Mouse (Mus musculus) olfactory bulb, adult 2 months (tissue): ENCODE measurements at regions not wholly inside any gene's neighbourhood (a gene's known extent, or its start where the extent isn't known, plus 50 kb on each side); places are given as distances from the start of the nearest gene placed in this dataset.

Source experiments
- CTCF ChIP-seq: fragments of 200-500 bp; IDR thresholded peaks from 2 replicates; pipeline ENCODE4 v1.5.1; 2012; ENCODE audit warnings: low read depth, mild to moderate bottlenecking, low read length, moderate library complexity; ENCODE audit not compliant: insufficient read depth
- POLR2A ChIP-seq: fragments of 200-500 bp; IDR thresholded peaks from 2 replicates; pipeline ENCODE4 v1.6.1; 2012; ENCODE audit warnings: mild to moderate bottlenecking, low read depth, low read length, moderate library complexity; ENCODE audit not compliant: insufficient read depth

- TF ChIP-seq CTCF: no peak
- no peak for TF ChIP-seq POLR2A
Measured at GRCm38 (mm10) chr10:92277981-92278380, 444.2 kb downstream of the Nedd1 start.
